Mouse (Mus musculus) 416B (cell line): ENCODE data around the gene Mapt.

Experiments
- DNase-seq: peaks from one replicate; pipeline ENCODE4 v3.0.0; 2011; ENCODE audit warnings: low read depth

Mapt gene

DNA sequence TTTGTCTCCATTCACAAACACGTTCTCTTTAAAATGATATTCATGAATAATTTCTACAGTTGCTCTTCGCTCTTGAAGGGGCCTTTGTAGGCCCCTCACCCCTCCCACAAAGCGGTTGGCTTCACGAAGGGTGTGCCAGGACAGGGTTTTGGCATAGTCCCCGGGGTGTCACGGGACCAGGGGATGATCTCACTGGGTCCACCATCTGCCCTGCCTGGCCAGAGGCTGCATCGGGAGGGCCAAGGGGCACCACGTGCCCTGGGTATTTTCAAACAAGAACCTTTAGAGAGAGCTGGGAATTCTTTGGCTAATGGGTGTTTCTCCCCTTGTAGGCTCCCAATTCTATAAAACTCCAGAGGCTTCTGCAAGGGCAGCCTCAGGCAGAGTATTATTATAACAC is 41.2 kb downstream of the Mapt start:
- DNase-seq = no peak

- no peak for DNase-seq
These were observed 44.6 kb downstream of the Mapt start for GRCm38 (mm10) chr11:104275765-104276164.

- DNase-seq = peak; percentile 81
These were observed 47.0 kb downstream of the Mapt start for GRCm38 (mm10) chr11:104278222-104278621.

GRCm38 (mm10) chr11:104279049-104279448 is 47.9 kb downstream of the Mapt start:
- DNase-seq = no peak

GRCm38 (mm10) chr11:104279538-104279937 is 48.3 kb downstream of the Mapt start:
- DNase-seq = no peak

GRCm38 (mm10) chr11:104281501-104281900 is 50.3 kb downstream of the Mapt start:
- DNase-seq = no peak

DNA sequence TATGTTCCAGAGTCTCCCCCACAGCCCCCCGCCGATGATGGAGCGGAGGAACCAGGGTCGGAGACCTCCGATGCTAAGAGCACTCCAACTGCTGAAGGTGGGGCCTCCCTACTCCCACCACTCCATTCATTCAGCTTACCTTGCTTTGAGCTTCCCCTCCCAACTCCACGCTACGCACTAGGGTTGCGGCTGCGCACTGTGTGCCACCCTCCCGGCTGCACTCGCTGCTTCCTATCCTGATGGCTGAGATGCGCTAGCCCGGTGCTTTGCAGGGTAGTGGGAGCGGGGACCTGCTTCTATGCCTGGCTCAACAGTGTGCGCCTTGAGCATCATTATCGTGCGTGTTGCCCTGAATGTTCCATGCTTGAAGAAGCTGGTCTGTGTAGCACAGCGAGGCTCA is 55.9 kb downstream of the Mapt start:
- no peak for DNase-seq

DNA sequence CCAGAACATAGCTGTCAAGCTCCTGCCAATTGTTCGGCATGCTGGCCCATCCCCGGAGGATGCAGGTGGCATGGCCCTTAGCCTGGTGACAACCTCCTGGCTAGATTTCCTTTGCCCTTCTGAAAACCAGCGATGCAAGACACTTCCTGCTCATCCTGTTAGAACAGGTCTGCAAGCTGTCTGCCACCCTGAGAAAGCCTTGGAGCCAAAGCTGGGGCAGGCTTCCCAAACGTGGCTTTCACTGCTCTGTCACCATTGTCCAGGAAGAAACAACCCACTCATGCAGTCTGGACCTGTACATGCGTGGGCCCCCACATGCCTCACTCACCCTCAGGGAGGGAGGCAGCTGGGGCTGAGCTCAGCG is 57.6 kb downstream of the Mapt start:
- no peak for DNase-seq

- DNase-seq = peak; percentile 91
These were observed 58.2 kb downstream of the Mapt start for GRCm38 (mm10) chr11:104289199-104290031.

- DNase-seq = no peak
These were observed 61.4 kb downstream of the Mapt start for GRCm38 (mm10) chr11:104292443-104293220.

GRCm38 (mm10) chr11:104293241-104293640 is 62.1 kb downstream of the Mapt start:
- DNase-seq = peak; percentile 19

DNA sequence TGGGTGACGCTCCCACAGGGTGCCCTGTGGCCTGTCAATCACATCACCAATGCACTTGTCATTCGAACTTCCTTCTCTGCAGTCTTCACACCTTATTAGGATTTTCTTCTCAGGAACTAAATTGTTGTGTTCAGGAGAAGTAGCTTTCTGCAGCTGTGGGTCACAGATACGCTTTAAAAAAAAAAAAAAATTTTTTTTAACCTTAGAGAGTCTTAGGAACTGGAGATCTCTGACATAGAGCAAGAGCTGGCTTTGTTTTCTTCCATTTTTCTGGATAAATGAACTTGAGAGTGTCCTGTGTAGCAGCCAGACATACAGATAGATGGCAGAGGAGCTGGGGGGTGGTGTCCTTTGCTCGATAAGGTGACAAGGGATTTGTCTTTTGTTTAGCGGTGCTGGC is 64.0 kb downstream of the Mapt start:
- no peak for DNase-seq

- no peak for DNase-seq
These were observed 64.5 kb downstream of the Mapt start for GRCm38 (mm10) chr11:104295656-104296055.

GRCm38 (mm10) chr11:104297671-104298070 is 66.5 kb downstream of the Mapt start:
- DNase-seq = no peak

GRCm38 (mm10) chr11:104302628-104303027 is 71.4 kb downstream of the Mapt start:
- no peak for DNase-seq

DNA sequence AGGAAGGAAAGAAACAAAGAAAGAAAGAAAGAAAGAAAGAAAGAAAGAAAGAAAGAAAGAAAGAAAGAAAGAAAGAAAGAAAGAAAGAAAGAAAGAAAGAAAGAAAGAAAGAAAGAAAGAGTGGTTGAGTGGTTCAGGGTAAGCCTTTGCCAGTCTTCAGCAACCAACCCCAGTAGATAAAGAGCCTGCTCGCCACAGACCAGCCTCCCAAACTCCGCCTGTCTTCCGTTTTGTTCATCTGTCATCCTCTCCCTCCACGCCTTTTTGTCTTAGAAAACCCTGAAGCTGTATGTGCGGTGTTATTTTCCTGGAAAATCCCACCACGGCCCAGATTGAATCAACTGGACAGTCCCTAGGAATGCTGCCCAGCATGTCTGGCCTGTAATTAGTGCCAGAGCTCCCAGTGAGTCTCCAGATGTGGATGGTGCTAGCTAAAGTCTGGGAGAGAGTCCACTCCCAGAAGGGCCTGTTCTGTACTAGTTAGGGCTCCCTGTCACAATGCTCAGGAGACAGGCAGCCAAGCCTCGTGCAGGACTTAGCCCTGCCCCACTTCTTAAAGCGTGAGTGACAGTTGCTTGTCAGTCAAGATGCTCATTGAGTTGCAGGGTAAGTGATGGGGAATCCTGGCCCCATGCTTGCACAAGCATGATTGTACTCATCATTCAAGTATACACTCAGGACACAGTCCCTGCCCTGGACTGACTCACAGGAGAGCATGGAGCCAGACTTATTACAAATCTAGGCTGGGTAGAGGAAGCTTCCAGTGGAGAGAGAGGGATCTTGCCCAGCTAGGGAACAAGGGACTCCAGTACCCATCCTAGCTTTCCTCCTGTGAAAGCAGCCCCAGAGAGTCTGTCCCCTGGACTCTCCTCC is 72.1 kb downstream of the Mapt start:
- no peak for DNase-seq

- no peak for DNase-seq
These were observed 74.5 kb downstream of the Mapt start for GRCm38 (mm10) chr11:104305711-104306110.

DNA sequence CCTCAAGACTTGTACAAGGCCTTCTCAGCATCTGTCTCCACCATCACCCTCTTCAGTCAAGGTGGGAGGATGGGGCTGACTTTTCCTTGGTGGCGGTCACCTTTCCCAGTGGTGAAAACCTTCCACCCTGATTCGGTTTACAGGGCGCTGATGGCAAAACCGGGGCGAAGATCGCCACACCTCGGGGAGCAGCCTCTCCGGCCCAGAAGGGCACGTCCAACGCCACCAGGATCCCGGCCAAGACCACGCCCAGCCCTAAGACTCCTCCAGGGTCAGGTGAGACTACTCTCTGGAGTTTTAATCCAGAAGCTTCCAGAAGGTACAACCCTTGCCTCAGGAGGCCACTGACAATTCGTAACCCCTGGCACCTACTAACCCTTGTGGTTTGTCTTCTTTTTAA is 75.3 kb downstream of the Mapt start:
- no peak for DNase-seq

DNA sequence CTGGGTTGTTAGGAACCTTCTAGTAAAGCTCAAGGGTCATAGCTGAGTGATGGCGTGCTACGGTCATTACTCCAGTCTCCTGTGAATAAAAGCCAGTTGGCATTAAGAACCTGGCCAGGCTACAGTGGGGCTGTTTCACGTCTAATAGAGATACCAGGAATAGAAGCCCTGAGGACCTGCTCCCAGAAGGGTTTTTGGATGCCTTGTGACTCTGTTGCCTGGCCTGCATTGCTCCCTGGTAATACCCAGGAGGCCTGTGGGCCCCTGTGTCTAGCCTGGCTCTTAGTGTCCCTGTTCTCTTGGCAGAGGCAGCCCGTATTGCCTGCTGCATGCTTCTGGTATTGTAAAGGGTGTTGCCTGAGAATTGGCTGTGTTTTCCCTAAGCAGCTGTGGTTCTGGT is 75.9 kb downstream of the Mapt start:
- no peak for DNase-seq

DNA sequence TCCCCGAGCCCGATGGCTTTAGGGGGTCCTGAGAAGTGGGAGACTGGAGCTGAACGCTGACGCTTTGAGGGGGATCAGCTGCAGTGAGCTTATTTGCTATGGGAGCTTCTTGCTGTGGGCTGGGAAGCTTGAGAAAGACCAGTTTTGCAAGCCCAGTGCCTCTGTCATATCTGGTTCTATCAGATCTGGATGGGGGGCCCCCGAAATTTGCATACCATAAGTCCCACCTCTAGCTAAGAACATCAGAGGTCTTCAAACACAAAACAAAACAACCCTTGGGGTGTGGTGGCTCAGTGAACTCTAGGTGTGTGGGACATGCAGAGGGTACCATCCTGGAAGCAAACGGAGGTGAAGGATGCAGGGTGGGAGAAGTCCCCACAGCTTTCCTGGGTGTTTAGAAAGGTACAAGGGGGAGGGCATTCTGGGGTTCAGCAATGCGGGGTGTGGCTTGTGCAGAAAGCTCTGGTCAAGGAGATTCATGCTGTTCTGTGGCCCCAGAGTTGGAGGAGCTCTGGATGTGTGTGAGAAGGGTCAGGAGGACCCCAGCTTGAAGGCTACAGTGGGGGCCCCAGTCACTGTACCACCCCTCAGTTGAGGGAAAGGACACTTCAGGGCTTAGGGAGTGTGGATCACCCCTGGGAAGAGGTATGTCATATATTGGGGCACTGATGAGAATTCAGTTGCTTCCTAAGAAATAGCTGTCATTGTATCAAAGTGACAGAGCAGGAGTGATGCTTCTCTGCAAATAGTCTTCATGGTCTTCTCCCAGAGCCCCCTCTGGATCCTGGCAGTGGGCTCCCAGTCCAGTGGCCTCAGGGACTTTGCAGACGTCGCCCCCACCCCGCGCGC is 78.4 kb downstream of the Mapt start:
- DNase-seq = no peak

DNA sequence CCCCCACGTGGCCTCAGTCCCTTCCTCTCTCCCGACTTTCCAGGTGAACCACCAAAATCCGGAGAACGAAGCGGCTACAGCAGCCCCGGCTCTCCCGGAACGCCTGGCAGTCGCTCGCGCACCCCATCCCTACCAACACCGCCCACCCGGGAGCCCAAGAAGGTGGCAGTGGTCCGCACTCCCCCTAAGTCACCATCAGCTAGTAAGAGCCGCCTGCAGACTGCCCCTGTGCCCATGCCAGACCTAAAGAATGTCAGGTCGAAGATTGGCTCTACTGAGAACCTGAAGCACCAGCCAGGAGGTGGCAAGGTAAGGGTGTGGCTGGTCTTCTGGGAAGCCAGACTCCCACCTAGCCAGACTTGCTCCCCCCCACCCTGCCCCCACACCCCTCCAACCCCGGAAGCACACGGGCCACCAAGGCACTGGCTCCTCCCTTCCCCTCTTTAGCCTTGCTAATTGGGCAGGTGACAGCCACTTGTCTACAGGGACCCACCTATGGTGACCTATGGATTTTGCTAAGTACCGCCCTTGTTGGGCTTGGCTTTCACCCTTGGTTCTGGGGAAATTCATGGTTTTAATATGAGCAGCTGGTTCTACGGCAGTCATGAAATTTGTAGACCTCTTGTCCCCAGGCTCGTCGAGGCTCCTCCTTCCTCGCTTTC is 79.2 kb downstream of the Mapt start:
- DNase-seq = no peak
